In the genomic region with DNA sequence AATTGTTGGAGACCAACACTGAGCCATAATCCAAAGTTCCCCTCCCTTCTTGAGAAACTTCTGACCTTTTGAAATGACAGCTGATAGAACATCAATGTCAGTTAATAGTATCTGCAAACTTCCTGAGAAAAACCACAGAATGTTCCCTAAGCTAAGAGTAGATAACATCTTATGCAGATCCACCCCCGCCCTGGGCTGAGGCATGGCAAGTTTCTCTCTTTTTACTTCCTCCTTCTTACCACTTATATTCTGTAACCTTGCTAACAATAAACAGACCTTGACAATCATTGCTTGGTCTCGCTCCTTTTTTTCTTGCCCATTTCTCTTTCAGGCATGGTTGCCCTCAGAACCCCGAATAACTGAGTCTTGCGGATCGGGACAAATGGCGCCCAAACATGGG, we compare ENCODE assay signal across 19 mouse cellular contexts. TPM values are rescaled to one million over a fixed set of nuclear protein-coding genes. Genes with fewer than 3 reads are reported as not detected.
DNase-seq lines count a peak whose midpoint lies in the region; ATAC-seq and TF ChIP-seq lines count a peak whose summit lies in the region.
"Not testable (repeated sequence)": the region's sequence is repeated elsewhere in the genome, so short reads cannot be mapped to it uniquely, and the experiment has no call there.
"Had no signal": no experiment of that assay in that cellular context is flagged by ENCODE, and none has a peak within 500 bp of the region (broad histone marks: within the 10 kb centered on the region; RNA-seq: fewer than 3 reads in every experiment).

No protein-coding gene starts in this region.

- peak; percentile 22 for DNase-seq in A20 (ENCODE audit: low read depth, low spot score)
- DNase-seq in CD4-positive helper T cell, adult 2 months (ENCODE audit: low read depth, low spot score) = peak; percentile 25
- DNase-seq in G1E (ENCODE audit: low spot score); spleen, adult 2 months (ENCODE audit: low read depth in 1 of 2, low spot score in 2 of 2): not testable (repeated sequence)
- peak; percentile 44 for DNase-seq in MEL-GATA-1-ER (ENCODE audit: extremely low read depth, low read depth)
- DNase-seq in induced T-regulatory cell, adult 2 months (ENCODE audit: low read depth) = peak; percentile 4

- not testable (repeated sequence) for H3K4me3 ChIP-seq in G1E (ENCODE audit: low read depth, low read length); spleen, adult 2 months (ENCODE audit: extremely low read depth, insufficient read depth, insufficient read length)

- H3K9me3 ChIP-seq in G1E (replicated peaks) = not testable (repeated sequence)

- not testable (repeated sequence) for TF ChIP-seq CTCF in G1E (IDR thresholded peaks at IDR 0.05; ENCODE audit: low read depth, low read length); spleen, adult 2 months (IDR thresholded peaks at IDR 0.05; ENCODE audit: extremely low read depth, insufficient read depth, insufficient read length, insufficient replicate concordance)

- not testable (repeated sequence) for H3K27me3 ChIP-seq in G1E (ENCODE audit: insufficient read depth, low read length); spleen, adult 2 months (ENCODE audit: control insufficient read depth, insufficient read depth, low read length)

- 84% methylated on average over 6 of the region's 6 CpGs for whole genome bisulfite sequencing in spleen, adult 2 months

- TF ChIP-seq POLR2A in spleen, adult 2 months (IDR thresholded peaks at IDR 0.05; ENCODE audit: low read depth, low read length) = not testable (repeated sequence)

- peak overlapping the region; percentile 23; the same call in 1 of the 2 replicates for H3K27ac ChIP-seq in spleen, adult 2 months (ENCODE audit: insufficient read depth, low read length)

- not testable (repeated sequence) for H3K4me1 ChIP-seq in G1E (ENCODE audit: insufficient read depth, low read depth, low read length); spleen, adult 2 months (ENCODE audit: control insufficient read depth, insufficient read depth, insufficient read length)

- H3K36me3 ChIP-seq in G1E (replicated peaks); spleen, adult 2 months (ENCODE audit: control insufficient read depth, insufficient read depth, low read length): not testable (repeated sequence)

- ATAC-seq in CD4-positive, CD25-positive, alpha-beta regulatory T cell, adult 4 months = peak; percentile 68
- ATAC-seq in G1E (ENCODE audit: extremely low read depth, insufficient number of reproducible peaks, low FRiP score, poor library complexity, severe bottlenecking) = peak; percentile 54; the same call in 1 of the 2 replicates

RNA-seq across cellular contexts. Expression of a gene that starts 42.2 kb away (rescaled TPM):
- polyA plus RNA-seq in CD4-positive, CD25-positive, alpha-beta regulatory T cell, adult 4 months (2017; shearing (Covaris generic)) = 1 to 10 TPM; 2.2 to 3.7 TPM
- total RNA-seq in G1E (2014; fragmentation: Nextera tagmentation) (not detected in 2 replicates), G1E (2017) (not detected in 2 replicates)
- polyA plus RNA-seq in G1E (2012) = not detected in 2 replicates
- polyA plus RNA-seq in spleen, adult 2 months (2012; rRNA removed) = 0.01 and 0.04 TPM in 2 replicates
- total RNA-seq: adrenal gland, postnatal 14 days; adrenal gland, postnatal 36 days; forebrain, postnatal 0 days; gastrocnemius, adult 18-20 months had no signal
- polyA plus RNA-seq: cerebellum, adult 2 months; cortical plate, adult 2 months; embryonic facial prominence, embryonic 10.5 days; embryonic facial prominence, embryonic 12.5 days; embryonic facial prominence, embryonic 14.5 days; forebrain, embryonic 11.5 days; forebrain, embryonic 13.5 days; forebrain, embryonic 15.5 days; forebrain, postnatal 0 days had no signal
